Mouse (Mus musculus): ENCODE measurements around the gene Alcam. TPM values are rescaled to one million over a fixed set of nuclear protein-coding genes. Genes with fewer than 3 reads are reported as not detected.

The Alcam gene
- 52.5 and 66.3 TPM in 2 replicates for polyA plus RNA-seq (2014; fragmentation: Nextera tagmentation; extraction: Ambion mirVana)

DNA sequence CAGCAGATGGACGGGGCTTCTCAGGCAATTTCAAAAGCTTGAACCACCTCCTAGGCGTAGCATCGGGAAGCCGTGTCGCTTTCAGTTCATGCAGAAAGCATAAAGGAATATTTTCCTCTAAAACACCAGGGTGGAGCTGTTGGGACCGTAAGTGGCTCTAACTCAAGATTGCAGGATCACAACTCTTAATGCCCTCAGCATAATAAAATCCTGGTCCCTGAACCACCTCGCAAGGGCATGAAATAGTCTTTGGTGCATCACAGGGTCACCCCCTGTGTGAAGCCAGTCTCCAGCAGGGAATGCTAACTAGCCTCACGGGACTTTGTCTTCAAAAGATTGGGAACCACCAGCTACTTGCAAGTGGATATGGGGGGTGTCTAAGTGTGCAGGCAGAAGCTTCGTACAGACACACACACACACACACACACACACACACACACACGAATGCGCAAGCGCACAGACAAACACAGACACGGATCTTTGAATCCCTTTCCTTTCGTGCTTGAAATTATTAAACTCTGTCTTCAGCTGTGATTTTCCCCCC is at the start of gene Alcam:
Gene Alcam (minus strand): TSS at position 104 of the 544 bp plus-strand sequence.
- no peaks in the 10 kb centered on the region for H3K36me3 ChIP-seq (ENCODE audit: control insufficient read depth, insufficient read depth, low read length)
- WGBS: under 1% methylated on average over 14 of the region's 14 CpGs
- peak within 1 kb of the TSS; percentile 51; the same call in 1 of the 2 replicates for H3K9ac ChIP-seq (ENCODE audit: low read length)
- H3K9me3 ChIP-seq (ENCODE audit: control insufficient read depth, low read length): no peaks in the 10 kb centered on the region
- peak within 1 kb of the TSS; percentile 44 for H3K4me3 ChIP-seq (ENCODE audit: low read depth, low read length)
- peaks cover 10% of the 10 kb centered on the region for H3K27me3 ChIP-seq (ENCODE audit: control insufficient read depth, insufficient read depth, low read length)
- peak within 1 kb of the TSS; percentile 48 for H3K4me2 ChIP-seq (ENCODE audit: low read depth, low read length, severe bottlenecking)
- peak; percentile 70 for DNase-seq (ENCODE audit: low spot score)
- ATAC-seq (replicated peaks; ENCODE audit: low FRiP score): no peak
- H3K27ac ChIP-seq (ENCODE audit: low read depth, low read length): no peak within 1 kb of the TSS
- peaks cover 5% of the 10 kb centered on the region; the same call in 1 of the 2 replicates for H3K4me1 ChIP-seq (replicated peaks; ENCODE audit: control insufficient read depth, insufficient read depth, low read length)

GRCm38 (mm10) chr16:52498757-52499335 is 45.0 kb upstream of the Alcam start:
- Histone ChIP-seq H3K9ac (ENCODE audit: low read length) (no peak overlapping the region), H3K27ac (ENCODE audit: low read depth, low read length) (no peak overlapping the region), H3K36me3 (ENCODE audit: control insufficient read depth, insufficient read depth, low read length) (no peaks in the 10 kb centered on the region), H3K9me3 (ENCODE audit: control insufficient read depth, low read length) (no peaks in the 10 kb centered on the region), H3K27me3 (ENCODE audit: control insufficient read depth, insufficient read depth, low read length) (no peaks in the 10 kb centered on the region), H3K4me1 (replicated peaks; ENCODE audit: control insufficient read depth, insufficient read depth, low read length) (no peaks in the 10 kb centered on the region), H3K4me2 (ENCODE audit: low read depth, low read length, severe bottlenecking) (no peak overlapping the region), H3K4me3 (ENCODE audit: low read depth, low read length) (no peak overlapping the region)
- 89% methylated on average over 4 of the region's 4 CpGs for WGBS
- DNase-seq (ENCODE audit: low spot score) (no peak), ATAC-seq (replicated peaks; ENCODE audit: low FRiP score) (no peak)

DNA sequence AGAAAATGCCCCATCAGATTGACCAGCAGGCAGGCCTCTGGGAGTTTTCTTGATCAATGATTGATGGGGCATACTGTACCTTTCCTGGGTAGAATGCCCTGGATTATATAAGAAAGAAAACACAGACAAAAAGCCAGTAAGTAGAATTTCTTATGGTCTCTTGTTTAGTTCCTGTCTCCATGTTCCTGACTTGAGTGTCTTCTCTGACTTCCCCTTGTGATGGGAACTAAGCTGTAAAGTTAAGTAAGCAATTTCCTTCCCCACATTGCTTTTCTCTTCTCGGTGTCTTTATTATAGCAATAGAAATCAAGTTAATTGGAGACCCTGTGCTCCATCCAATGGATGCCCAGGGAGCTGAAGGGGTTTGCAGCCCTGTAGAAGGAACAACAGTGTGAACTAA is 36.7 kb upstream of the Alcam start:
- no peaks in the 10 kb centered on the region for H3K9me3 ChIP-seq (ENCODE audit: control insufficient read depth, low read length)
- no peak overlapping the region for H3K4me2 ChIP-seq (ENCODE audit: low read depth, low read length, severe bottlenecking)
- H3K4me1 ChIP-seq (replicated peaks; ENCODE audit: control insufficient read depth, insufficient read depth, low read length): no peaks in the 10 kb centered on the region
- H3K27ac ChIP-seq (ENCODE audit: low read depth, low read length): no peak overlapping the region
- no peak for DNase-seq (ENCODE audit: low spot score)
- no peak overlapping the region for H3K9ac ChIP-seq (ENCODE audit: low read length)
- no peak overlapping the region for H3K4me3 ChIP-seq (ENCODE audit: low read depth, low read length)
- no peaks in the 10 kb centered on the region for H3K36me3 ChIP-seq (ENCODE audit: control insufficient read depth, insufficient read depth, low read length)
- WGBS: 87% methylated on average over 1 of the region's 1 CpGs
- no peaks in the 10 kb centered on the region for H3K27me3 ChIP-seq (ENCODE audit: control insufficient read depth, insufficient read depth, low read length)
- ATAC-seq (replicated peaks; ENCODE audit: low FRiP score): no peak

- H3K4me3 ChIP-seq (ENCODE audit: low read depth, low read length): no peak overlapping the region
- H3K4me2 ChIP-seq (ENCODE audit: low read depth, low read length, severe bottlenecking): no peak overlapping the region
- ATAC-seq (replicated peaks; ENCODE audit: low FRiP score) (no peak), DNase-seq (ENCODE audit: low spot score) (no peak)
- H3K36me3 ChIP-seq (ENCODE audit: control insufficient read depth, insufficient read depth, low read length): no peaks in the 10 kb centered on the region
- no peak overlapping the region for H3K27ac ChIP-seq (ENCODE audit: low read depth, low read length)
- no peaks in the 10 kb centered on the region for H3K4me1 ChIP-seq (replicated peaks; ENCODE audit: control insufficient read depth, insufficient read depth, low read length)
- H3K9me3 ChIP-seq (ENCODE audit: control insufficient read depth, low read length): no peaks in the 10 kb centered on the region
- WGBS: 58% methylated on average over 4 of the region's 4 CpGs
- no peak overlapping the region for H3K9ac ChIP-seq (ENCODE audit: low read length)
- H3K27me3 ChIP-seq (ENCODE audit: control insufficient read depth, insufficient read depth, low read length): no peaks in the 10 kb centered on the region
Observed at GRCm38 (mm10) chr16:52474235-52474634, 20.4 kb upstream of the Alcam start.

DNA sequence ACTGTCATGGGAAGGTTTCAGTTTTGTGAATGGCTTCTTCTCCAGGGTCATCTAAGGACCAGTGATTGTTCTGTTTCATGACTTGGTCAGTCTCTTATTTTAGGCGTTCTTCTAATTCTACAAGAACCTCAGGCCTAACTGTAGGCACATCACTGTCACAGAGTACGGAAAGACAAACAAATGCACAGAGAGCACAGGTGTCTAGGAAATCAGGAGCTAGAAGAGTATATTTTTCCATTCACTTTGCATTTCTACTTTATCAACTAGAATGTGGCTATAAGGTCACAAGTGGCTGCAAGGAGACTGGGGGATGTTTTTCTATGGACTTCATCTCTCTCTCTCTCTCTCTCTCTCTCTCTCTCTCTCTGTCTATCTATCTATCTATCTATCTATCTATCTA is 19.2 kb upstream of the Alcam start:
- no peak overlapping the region for H3K9ac ChIP-seq (ENCODE audit: low read length)
- H3K9me3 ChIP-seq (ENCODE audit: control insufficient read depth, low read length): no peaks in the 10 kb centered on the region
- H3K4me2 ChIP-seq (ENCODE audit: low read depth, low read length, severe bottlenecking): no peak overlapping the region
- H3K4me3 ChIP-seq (ENCODE audit: low read depth, low read length): no peak overlapping the region
- H3K27ac ChIP-seq (ENCODE audit: low read depth, low read length): no peak overlapping the region
- no peak for ATAC-seq (replicated peaks; ENCODE audit: low FRiP score)
- WGBS: 96% methylated on average over 2 of the region's 2 CpGs
- H3K4me1 ChIP-seq (replicated peaks; ENCODE audit: control insufficient read depth, insufficient read depth, low read length): no peaks in the 10 kb centered on the region
- no peaks in the 10 kb centered on the region for H3K36me3 ChIP-seq (ENCODE audit: control insufficient read depth, insufficient read depth, low read length)
- no peaks in the 10 kb centered on the region for H3K27me3 ChIP-seq (ENCODE audit: control insufficient read depth, insufficient read depth, low read length)
- no peak for DNase-seq (ENCODE audit: low spot score)

DNA sequence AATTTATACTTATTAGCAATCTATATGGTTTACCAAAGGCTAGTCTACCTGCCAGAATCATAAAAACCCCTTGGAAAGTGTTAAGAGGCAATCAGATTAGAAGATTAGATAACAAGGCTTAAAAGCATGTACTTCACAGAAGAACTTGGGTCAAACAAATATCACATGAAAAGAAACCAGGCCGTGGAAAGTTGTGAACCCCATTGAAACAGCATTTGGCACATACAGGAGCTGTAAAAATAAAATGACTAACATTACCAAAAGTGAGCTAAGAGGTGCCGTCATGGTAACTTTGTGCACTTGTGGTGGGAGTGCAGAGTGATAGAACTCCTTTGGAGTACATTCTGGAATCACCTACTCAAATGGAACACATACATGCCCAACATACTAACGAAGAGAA is 18.8 kb upstream of the Alcam start:
- DNase-seq (ENCODE audit: low spot score): no peak
- Histone ChIP-seq H3K4me1 (replicated peaks; ENCODE audit: control insufficient read depth, insufficient read depth, low read length) (no peaks in the 10 kb centered on the region), H3K36me3 (ENCODE audit: control insufficient read depth, insufficient read depth, low read length) (no peaks in the 10 kb centered on the region), H3K9ac (ENCODE audit: low read length) (no peak overlapping the region), H3K9me3 (ENCODE audit: control insufficient read depth, low read length) (no peaks in the 10 kb centered on the region), H3K4me2 (ENCODE audit: low read depth, low read length, severe bottlenecking) (no peak overlapping the region), H3K4me3 (ENCODE audit: low read depth, low read length) (no peak overlapping the region), H3K27me3 (ENCODE audit: control insufficient read depth, insufficient read depth, low read length) (no peaks in the 10 kb centered on the region), H3K27ac (ENCODE audit: low read depth, low read length) (no peak overlapping the region)
- ATAC-seq (replicated peaks; ENCODE audit: low FRiP score): no peak
- WGBS: 90% methylated on average over 3 of the region's 3 CpGs

DNA sequence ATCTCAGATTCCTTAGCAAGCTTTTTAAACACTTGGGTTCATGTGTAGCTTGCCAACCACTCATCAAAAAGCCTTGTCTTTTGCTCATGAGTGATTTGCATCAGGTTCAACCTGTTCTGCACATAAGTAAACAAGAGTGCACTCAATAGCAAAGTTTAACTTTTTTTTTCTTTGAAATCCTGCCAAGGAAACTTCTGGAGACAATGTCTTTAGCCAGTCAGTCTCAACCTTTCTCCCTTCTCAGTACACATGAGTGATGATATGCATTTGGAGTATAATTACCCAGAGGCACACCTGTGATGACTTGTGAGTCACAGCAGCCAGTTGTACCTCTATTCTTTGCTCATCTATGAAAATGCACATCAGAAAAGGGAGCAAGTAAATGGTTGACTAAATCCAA is 18.2 kb upstream of the Alcam start:
- H3K9me3 ChIP-seq (ENCODE audit: control insufficient read depth, low read length): no peaks in the 10 kb centered on the region
- no peak for DNase-seq (ENCODE audit: low spot score)
- ATAC-seq (replicated peaks; ENCODE audit: low FRiP score): no peak
- H3K27me3 ChIP-seq (ENCODE audit: control insufficient read depth, insufficient read depth, low read length): no peaks in the 10 kb centered on the region
- H3K27ac ChIP-seq (ENCODE audit: low read depth, low read length): no peak overlapping the region
- no peaks in the 10 kb centered on the region for H3K36me3 ChIP-seq (ENCODE audit: control insufficient read depth, insufficient read depth, low read length)
- no peaks in the 10 kb centered on the region for H3K4me1 ChIP-seq (replicated peaks; ENCODE audit: control insufficient read depth, insufficient read depth, low read length)
- H3K9ac ChIP-seq (ENCODE audit: low read length): no peak overlapping the region
- H3K4me2 ChIP-seq (ENCODE audit: low read depth, low read length, severe bottlenecking): no peak overlapping the region
- no peak overlapping the region for H3K4me3 ChIP-seq (ENCODE audit: low read depth, low read length)

- H3K4me3 ChIP-seq (ENCODE audit: low read depth, low read length): no peak overlapping the region
- no peaks in the 10 kb centered on the region for H3K9me3 ChIP-seq (ENCODE audit: control insufficient read depth, low read length)
- H3K4me1 ChIP-seq (replicated peaks; ENCODE audit: control insufficient read depth, insufficient read depth, low read length): no peaks in the 10 kb centered on the region
- H3K27ac ChIP-seq (ENCODE audit: low read depth, low read length): no peak overlapping the region
- no peak overlapping the region for H3K4me2 ChIP-seq (ENCODE audit: low read depth, low read length, severe bottlenecking)
- H3K36me3 ChIP-seq (ENCODE audit: control insufficient read depth, insufficient read depth, low read length): no peaks in the 10 kb centered on the region
- no peaks in the 10 kb centered on the region for H3K27me3 ChIP-seq (ENCODE audit: control insufficient read depth, insufficient read depth, low read length)
- H3K9ac ChIP-seq (ENCODE audit: low read length): no peak overlapping the region
- 75% methylated on average over 2 of the region's 2 CpGs for WGBS
- ATAC-seq (replicated peaks; ENCODE audit: low FRiP score): no peak
- DNase-seq (ENCODE audit: low spot score): no peak
Observed at GRCm38 (mm10) chr16:52470881-52471280, 17.0 kb upstream of the Alcam start.

GRCm38 (mm10) chr16:52470226-52470625 is 16.4 kb upstream of the Alcam start:
- no peak for ATAC-seq (replicated peaks; ENCODE audit: low FRiP score)
- H3K27me3 ChIP-seq (ENCODE audit: control insufficient read depth, insufficient read depth, low read length): no peaks in the 10 kb centered on the region
- WGBS: 94% methylated on average over 3 of the region's 3 CpGs

More at GRCm38 (mm10) chr16:52470226-52470625, 16.4 kb upstream of the Alcam start:
- DNase-seq (ENCODE audit: low spot score): no peak
- Histone ChIP-seq H3K36me3 (ENCODE audit: control insufficient read depth, insufficient read depth, low read length) (no peaks in the 10 kb centered on the region), H3K27ac (ENCODE audit: low read depth, low read length) (no peak overlapping the region), H3K4me3 (ENCODE audit: low read depth, low read length) (no peak overlapping the region), H3K4me1 (replicated peaks; ENCODE audit: control insufficient read depth, insufficient read depth, low read length) (no peaks in the 10 kb centered on the region), H3K9ac (ENCODE audit: low read length) (no peak overlapping the region), H3K9me3 (ENCODE audit: control insufficient read depth, low read length) (no peaks in the 10 kb centered on the region), H3K4me2 (ENCODE audit: low read depth, low read length, severe bottlenecking) (no peak overlapping the region)
